Mouse (Mus musculus): ENCODE data around the gene Ifit1bl1.

Ifit1bl1 gene

DNA sequence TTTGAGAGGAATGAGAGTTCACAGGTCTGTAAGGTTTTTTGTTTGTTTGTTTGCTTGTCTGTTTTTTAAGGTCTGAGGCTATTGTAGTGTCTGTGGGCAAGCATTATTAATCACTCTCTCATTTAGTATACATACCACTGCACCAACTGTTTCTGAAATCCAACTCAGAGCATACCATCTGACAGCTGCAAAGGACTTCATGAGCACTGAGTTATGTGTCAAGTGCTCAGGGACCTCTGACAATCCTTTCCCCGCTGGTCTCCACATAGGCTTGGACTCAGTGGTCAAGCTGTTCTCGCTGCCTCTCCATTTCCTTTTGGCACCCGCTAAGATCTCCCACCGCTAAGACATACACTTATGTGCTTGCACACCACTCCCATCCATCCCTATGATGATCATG lies 55.5 kb downstream of the Ifit1bl1 start:
- DNase-seq (ENCODE audit: low read depth, low spot score) = no peak

Measured in ZHBTc4 (cell line).